Mouse (Mus musculus): ENCODE data around the gene Fryl.
"Not testable (repeated sequence)": the region's sequence is repeated elsewhere in the genome, so short reads cannot be mapped to it uniquely, and the experiment has no call there.

The Fryl gene

DNA sequence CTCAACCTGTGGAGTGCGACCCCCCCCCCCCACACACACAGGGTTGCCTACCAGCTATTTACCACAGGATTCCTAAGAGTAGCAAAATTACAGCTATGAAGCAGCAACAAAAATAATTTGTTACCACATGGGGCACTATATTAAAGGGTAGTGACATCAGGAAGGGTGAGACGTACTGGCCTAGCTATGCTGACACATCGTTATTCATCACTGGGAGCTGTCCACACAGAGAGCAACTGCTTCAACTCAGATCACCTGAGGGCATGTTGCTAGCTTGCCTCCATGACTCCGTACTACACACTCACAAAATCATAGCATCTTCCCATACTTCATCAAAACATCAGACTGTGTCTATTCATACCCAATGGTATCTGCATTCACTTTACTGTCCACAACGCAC is 176.6 kb downstream of the Fryl start:
- no peak for DNase-seq

DNA sequence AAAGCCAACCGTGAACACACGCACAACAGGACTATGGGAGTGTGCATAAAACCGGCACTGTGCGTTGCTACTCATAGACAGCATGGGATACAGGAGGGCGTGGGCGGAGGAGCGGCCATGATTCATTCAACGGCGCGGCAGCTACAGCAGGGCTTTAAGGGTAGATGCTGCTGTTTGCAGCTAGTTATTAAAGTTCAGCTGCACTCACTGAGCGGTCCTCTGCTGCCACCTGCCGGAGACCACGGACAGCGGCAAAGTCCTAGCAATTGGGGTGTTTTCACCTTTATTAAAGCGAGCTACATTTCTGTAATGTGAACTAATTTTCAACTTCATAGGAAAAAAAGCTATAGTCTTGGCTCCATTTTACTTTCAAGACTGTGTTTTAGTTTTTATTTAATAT is 185.1 kb downstream of the Fryl start:
- DNase-seq, result peak; percentile 86

DNA sequence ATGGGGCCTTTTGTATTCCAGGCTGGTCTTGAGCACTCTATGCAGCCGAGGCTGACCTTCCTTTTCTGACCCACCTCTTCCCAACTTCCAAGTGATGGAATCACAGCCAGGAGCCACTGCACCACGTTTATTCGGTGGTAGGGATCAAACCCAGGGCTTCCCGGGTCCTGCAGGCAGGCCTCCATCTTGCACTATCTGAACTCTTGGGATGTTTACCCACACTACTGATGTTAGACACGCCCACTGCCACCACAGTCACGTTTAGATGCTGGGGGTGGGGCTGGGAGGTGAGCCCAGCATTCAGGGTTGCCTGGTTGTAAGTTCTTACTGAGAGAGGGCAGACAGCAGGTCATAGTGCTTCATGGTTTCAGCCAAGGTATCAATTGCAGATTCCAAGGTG is 189.5 kb downstream of the Fryl start:
- no peak for DNase-seq

DNA sequence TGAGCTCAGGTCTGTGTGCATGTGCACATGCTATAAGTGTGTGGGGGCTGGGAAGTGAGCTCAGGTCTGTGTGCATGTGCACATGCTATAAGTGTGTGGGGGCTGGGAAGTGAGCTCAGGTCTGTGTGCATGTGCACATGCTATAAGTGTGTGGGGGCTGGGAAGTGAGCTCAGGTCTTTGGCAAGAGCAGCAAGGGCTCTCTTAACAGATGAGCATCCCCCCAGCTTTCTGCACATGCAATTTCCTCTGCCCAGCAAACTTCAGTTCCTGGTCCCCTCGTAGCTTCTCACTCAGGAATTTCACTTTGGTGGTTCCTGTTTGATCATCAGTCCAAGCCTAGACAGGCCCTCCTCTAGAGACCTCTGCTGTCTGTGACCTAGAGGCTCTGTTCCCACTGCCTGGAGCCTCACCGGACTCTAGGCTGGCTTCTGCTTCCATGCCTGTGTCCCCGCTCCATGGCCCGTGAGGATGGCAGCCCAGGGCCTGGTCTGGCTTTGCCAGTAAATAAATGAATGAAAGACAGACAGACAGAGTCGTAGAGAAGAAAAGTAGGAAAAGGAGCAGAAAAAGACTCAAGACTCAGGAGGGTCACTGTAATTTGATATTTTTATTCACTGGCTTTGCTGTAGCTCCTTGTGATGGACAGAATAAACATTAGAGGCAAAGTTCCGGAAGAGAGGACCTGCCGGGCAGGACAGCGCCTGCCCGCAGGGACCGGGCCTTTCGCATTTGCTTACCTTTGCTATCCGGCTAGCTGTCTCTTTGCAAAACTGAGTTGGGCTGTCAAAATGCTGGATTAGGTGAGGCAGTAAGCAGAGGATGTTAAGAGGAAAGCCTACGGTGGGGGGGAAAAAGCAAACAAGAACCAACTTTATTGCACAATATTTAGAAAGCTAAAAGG is 192.4 kb downstream of the Fryl start:
- no peak for DNase-seq

GRCm38 (mm10) chr5:73061506-73062155 is 194.8 kb downstream of the Fryl start:
- DNase-seq, result no peak

DNA sequence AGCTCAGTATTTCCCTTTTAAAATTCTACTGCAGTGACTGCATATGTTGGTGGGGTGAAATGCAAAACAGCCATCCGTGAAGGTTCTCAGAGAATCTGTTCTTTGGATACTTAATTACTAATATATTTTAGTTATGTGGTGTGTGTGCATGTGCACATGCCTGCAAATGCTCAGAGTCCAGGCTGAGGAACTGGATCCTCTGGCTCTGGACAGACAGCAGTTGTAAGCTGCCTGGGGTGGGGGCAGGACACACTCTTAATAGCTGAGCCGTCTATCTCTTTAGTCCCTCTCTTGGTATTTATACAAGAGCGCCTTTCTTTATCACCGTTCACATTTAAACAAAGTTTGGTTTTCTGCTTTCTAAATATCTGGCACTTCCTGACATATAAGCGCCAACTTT is 199.5 kb downstream of the Fryl start:
- DNase-seq, result no peak

- no peak for DNase-seq
Observed at GRCm38 (mm10) chr5:73056457-73056856, 200.0 kb downstream of the Fryl start.

DNA sequence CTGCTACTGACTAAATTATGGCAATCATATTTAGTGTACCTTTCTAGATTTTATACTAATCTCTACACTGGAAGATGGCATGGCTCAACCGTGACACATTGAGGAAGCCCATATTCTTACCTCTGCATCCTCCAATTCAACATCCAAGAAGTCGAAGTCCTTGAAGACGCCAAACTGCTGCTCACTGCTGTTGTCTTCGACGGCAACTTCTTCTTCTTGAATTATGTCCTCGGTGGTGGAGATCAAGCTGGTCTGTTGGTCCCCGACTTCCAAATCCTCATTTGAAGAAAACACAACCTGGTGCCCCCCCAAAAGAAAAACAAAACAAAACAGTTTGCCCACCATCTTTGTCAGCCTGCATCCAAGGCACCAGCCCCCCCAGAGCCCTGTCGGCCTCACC is 202.5 kb downstream of the Fryl start:
- no peak for DNase-seq

GRCm38 (mm10) chr5:73047651-73048245 is 208.7 kb downstream of the Fryl start:
- no peak for DNase-seq

GRCm38 (mm10) chr5:73044055-73044454 is 212.4 kb downstream of the Fryl start:
- DNase-seq, result no peak

DNA sequence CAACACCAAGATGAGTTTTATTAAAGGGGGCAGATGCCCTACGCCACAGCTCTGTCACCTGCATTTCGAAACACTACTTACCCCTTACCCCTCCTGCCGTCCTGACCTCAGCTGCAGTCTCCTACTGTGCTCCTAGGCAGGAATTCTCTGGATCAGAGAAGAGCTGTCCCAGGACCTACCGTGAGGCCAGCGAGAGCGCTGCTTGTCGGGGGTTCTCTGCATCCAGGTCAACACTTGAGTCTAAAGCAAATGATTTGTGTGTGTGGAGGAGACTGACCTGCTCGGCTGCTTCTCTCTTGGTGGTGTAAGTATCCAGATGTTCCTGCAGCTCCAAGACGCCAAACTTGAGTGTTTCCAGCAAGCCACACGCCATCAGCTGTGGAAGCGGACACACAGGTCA is 223.9 kb downstream of the Fryl start:
- no peak for DNase-seq

DNA sequence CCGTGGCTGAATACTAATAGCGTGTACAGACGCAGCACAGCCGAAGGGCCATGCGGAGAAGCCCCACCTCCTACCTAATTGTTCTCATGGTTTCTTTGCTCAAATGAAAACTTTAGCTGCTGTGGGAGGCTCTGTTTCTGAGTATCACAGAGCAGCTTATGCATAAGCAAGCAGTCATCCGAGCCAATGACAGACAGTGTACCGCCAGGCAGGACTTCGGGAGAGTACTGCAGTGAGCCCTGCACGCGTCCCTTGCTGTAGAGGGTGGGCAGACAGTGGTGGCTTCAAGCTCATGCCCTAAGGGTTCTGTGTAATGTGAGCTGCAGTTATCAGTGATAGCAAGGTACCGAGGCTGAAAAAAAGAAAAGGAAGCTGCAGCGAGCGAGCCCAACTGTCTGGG is 227.8 kb downstream of the Fryl start:
- DNase-seq, result no peak

DNA sequence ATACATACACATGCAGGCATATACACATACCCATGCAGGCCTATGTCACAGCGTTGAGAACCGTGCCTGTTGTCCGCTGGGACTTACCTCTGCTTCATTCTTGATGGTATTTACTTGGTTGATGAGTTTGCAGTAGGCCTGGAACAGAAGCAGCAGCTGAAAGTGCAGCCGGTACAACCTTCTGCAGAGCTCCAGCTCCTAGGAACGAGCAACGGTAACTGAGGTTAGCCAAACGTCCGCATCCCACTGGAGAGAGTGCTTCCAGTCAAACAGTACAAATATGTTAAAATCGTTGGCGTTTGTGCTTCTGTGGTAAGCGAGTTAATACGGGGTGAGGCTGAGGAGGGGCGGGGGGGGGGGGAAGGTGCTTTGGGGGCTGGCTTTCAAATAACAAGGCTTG is 232.6 kb downstream of the Fryl start:
- no peak for DNase-seq

DNA sequence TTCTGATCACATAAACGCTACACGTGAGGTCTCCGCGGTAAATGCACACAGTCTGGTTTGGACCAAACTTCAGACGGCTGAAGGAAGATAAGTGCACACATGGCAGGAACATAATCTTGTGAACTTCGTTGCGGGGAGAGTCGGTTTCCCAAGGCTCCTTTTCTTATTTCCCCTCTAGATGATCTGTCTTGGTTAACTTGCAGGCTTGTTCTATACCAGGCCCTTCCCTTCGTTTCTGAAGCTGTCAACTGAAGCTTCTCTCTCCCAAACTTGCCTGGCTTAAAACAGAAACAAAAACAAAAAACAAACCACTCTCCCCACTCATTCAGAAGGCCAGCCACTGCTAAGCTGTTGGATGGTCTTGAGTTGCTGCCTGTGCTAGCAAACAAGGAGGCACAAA is 241.7 kb downstream of the Fryl start:
- no peak for DNase-seq

- DNase-seq, result not testable (repeated sequence)
Observed at GRCm38 (mm10) chr5:73013611-73014287, 242.7 kb downstream of the Fryl start.

DNA sequence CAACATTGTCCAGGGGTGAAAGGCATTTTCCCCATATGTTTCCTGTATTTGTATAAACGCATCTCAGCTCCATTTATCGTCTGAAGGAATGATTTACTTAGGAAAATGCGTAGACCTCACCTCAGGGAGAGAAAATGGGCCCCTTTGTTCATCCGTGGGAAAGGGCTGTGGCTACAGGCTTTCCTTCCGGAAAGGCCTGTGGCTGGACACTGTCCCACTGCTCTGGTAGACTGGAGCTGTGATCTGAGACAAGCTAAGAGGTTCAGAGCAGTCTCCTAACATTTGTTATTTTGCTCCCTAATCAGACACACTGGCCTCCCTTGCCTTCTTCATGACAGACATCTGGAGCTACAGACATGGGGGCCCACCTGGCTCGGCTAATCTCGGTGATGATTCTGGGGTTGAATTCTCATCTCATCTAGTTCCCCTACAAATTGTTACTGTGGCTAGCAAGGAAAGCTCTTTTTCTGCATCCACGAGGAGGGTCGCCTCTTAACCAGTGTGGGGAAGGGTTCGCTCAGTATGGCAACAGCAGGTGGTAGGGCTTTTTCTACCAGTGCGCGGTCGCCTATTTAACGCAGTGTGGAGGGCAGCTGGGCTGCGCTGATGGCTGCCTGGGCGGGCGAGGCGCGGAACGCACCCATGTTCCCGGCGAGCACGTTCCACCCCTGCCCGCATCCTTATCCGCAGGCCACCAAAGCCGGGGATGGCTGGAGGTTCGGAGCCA is 243.4 kb downstream of the Fryl start:
- DNase-seq, result not testable (repeated sequence)

GRCm38 (mm10) chr5:73011806-73012205 is 244.6 kb downstream of the Fryl start:
- DNase-seq, result not testable (repeated sequence)

DNA sequence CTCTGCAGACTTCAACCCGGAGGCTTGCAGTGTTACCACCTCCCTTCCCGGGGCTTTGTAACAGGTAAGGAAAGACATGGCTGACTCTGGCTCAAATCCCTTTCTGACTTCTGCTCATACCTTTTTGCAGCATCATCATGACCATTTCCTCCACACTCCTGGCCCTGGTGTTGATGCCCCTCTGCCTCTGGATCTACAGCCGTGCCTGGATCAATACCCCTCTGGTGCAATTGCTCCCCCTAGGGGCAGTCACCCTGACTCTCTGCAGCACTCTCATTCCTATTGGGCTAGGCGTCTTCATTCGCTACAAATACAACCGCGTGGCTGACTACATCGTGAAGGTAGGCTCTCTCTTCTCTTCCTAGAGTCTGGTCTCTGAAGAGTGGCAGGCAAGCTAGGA is 248.2 kb downstream of the Fryl start:
- peak; percentile 7 for DNase-seq

GRCm38 (mm10) chr5:73007582-73007959 is 248.8 kb downstream of the Fryl start:
- DNase-seq, result no peak

DNA sequence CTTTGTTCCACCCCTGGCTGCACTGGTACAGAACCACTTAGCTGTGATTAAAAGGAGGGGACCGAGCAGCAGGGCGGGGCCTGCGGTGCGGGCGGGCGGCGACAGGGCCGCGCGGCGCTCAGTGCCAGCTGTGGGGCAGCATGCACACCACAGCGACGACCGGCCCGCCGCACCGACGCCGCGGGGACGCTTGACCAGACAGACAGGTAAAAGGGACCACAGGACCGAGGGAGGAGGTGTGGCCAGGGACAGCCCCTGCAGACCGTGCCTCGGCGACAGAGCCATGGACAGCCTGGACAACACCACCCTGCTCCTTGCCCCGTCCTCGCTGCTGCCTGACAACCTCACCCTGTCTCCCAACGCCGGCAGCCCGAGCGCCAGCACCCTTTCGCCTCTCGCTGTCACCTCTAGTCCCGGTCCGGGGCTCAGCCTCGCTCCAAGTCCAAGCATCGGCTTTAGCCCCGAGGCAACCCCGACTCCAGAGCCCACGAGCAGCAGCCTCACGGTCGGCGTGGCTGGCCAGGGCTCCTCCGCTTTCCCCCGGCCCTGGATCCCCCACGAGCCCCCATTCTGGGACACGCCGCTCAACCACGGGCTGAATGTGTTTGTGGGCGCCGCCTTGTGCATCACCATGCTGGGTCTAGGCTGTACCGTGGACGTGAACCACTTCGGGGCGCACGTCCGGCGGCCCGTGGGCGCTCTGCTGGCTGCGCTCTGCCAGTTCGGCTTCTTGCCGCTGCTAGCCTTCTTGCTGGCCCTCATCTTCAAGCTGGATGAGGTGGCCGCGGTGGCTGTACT is 249.4 kb downstream of the Fryl start, which contains the start of gene Slc10a4:
Gene Slc10a4, plus strand, starts transcription at position 100 of the 798 bp plus-strand sequence.
- peak; percentile 18 for DNase-seq

DNA sequence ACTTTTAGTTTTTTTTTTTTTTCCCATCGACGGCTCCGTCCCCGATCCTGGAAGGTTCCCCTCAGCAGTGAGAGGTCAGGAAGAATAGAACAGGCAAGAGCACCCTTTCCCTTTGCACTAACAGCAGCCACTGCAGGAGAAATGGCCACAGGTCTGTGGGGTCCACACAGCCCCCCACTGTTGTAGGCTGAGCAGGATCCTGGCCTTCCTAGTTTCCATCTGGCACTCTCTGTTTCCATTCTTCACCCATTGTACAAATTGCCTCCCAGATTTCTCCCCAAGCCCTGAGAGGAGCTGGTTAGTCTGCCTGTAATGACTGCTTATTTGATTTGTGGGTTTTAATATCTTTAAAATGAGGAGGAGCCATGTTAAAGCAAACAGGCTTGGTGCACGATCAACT is 252.4 kb downstream of the Fryl start:
- DNase-seq, result no peak

- DNase-seq, result not testable (repeated sequence)
Observed at GRCm38 (mm10) chr5:72998546-72998945, 257.9 kb downstream of the Fryl start.
